Mouse (Mus musculus) gastrocnemius, postnatal 4 days (tissue): ENCODE results near the gene Abcb5. TPM values are rescaled to one million over a fixed set of nuclear protein-coding genes. Genes with fewer than 3 reads are reported as not detected.

Source experiments
- total RNA-seq, 2 experiments: library from RNA; stranded (reverse); gene quantifications; 2 replicates each; pipeline ENCODE4 v1.2.3; 2021

Abcb5 gene
- total RNA-seq, 2 experiments from 2014 or later = not detected

Other genes starting within 250 kb of the Abcb5 start
- gene Sp8, start 120.1 kb downstream of the Abcb5 start, total RNA-seq = not detected